Mouse (Mus musculus): ENCODE measurements around the gene Sox6. TPM values are rescaled to one million over a fixed set of nuclear protein-coding genes. Genes with fewer than 3 reads are reported as not detected.

The Sox6 gene
- polyA plus RNA-seq, 2 experiments: 21.3 to 59.4 TPM

DNA sequence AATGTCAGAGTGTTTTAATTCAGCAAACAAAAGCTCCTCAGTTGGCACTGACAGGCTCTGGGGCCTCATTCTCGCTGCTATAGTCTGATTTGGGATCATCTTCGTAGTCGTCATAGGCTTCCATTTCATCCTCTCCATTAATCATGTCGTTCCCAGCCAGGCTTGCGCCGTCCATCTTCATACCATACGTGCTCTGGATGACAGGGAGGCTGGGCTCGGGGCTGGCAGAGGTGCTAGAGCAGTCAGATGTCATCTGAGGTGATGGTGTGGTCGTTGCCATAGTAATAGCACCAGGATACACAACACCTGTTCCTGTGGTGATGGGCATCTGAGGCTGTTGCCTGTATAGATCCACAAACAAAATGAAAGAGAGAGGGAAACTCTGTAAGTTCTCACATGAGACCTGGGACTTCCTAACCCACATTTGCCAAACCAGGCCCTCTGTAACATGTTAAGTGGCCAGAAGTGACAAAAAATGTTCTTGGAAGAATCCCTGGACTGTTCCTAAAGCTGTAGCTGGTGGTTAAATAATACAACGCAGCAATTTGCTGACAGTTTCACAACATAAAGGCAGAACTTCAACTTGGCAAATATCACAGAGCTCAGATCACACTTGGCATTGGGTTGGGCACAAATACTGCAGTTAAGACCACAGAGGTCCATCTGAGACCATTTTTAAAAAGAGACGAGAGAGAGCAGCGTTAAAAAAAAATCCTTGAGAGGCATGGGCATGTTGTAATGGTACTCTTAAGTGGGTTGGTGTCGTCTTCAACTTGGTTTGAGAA is 561.5 kb downstream of the Sox6 start:
- Histone ChIP-seq H3K9ac (ENCODE audit: low read depth, low read length, severe bottlenecking) (no peak overlapping the region), H3K9me3 (ENCODE audit: control insufficient read depth, low read length) (no peaks in the 10 kb centered on the region), H3K4me3 (replicated peaks; ENCODE audit: low read length) (no peak overlapping the region), H3K36me3 (ENCODE audit: control insufficient read depth, insufficient read depth, low read length) (peaks cover 5% of the 10 kb centered on the region), H3K4me2 (replicated peaks; ENCODE audit: low read depth, low read length, severe bottlenecking) (no peak overlapping the region), H3K27ac (replicated peaks; ENCODE audit: low read depth, low read length) (no peak overlapping the region), H3K27me3 (ENCODE audit: control insufficient read depth, insufficient read depth, low read length) (no peaks in the 10 kb centered on the region), H3K4me1 (ENCODE audit: control insufficient read depth, insufficient read depth, low read length) (peaks cover 6% of the 10 kb centered on the region; the same call in 1 of the 2 replicates)
- 56% methylated on average over 13 of the region's 13 CpGs for WGBS
- TF ChIP-seq POLR2A (IDR thresholded peaks at IDR 0.05; ENCODE audit: borderline replicate concordance, extremely low read depth, insufficient read depth, insufficient read length): no peak
- ATAC-seq (ENCODE audit: low FRiP score, low read depth) (no peak; the same call in 1 of the 2 replicates), DNase-seq (ENCODE audit: low spot score) (no peak)

DNA sequence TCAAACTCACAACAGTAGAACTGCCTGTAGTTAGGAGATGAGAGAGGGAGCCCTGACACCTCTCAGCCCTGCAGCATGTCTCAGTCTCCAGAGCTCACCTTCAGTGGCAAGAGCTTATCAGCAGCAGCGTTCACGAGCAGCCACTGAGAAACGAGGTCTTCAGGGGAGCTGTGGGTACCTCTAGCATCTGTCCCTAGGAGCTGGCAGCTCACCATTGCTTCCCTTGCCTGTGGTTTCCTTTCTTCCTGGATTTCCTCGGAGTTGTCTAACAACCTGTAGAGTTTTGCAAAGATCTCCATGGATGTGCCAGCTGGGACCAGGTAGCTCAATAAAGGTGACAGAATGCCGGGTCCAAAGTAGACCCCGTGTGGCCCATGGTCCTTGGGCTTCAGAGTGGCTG is 563.4 kb downstream of the Sox6 start:
- 0 out of 2 replicates have a peak overlapping the region, but pooled peaks have one; percentile 19 for H3K27ac ChIP-seq (replicated peaks; ENCODE audit: low read depth, low read length)
- DNase-seq (ENCODE audit: low spot score): no peak

DNA sequence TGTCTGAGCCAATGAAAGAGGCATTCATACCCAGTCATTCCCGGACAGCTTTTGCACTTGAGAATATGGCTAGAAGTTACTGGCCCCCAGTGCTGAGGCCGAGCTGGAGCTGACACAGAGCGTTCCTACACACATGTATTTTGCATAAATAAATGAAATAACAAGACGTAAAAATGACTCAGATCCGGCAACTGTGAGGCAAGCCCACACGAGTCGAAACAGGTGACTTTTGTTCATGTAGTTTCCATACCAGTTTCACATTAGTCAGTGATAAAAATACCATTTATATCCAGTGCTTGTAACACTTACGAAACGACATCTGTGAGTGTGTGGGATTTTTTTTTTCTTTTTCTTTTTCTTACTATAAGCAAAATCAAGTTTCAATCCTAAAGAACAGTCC is 564.5 kb downstream of the Sox6 start:
- H3K9ac ChIP-seq (ENCODE audit: low read depth, low read length, severe bottlenecking): no peak overlapping the region
- no peaks in the 10 kb centered on the region for H3K27me3 ChIP-seq (ENCODE audit: control insufficient read depth, insufficient read depth, low read length)
- no peak overlapping the region for H3K27ac ChIP-seq (replicated peaks; ENCODE audit: low read depth, low read length)
- peaks cover 6% of the 10 kb centered on the region; the same call in 1 of the 2 replicates for H3K4me1 ChIP-seq (ENCODE audit: control insufficient read depth, insufficient read depth, low read length)
- H3K36me3 ChIP-seq (ENCODE audit: control insufficient read depth, insufficient read depth, low read length): peaks cover 5% of the 10 kb centered on the region
- no peak overlapping the region for H3K4me3 ChIP-seq (replicated peaks; ENCODE audit: low read length)
- no peak overlapping the region for H3K4me2 ChIP-seq (replicated peaks; ENCODE audit: low read depth, low read length, severe bottlenecking)
- ATAC-seq (ENCODE audit: low FRiP score, low read depth): no peak
- no peak for TF ChIP-seq POLR2A (IDR thresholded peaks at IDR 0.05; ENCODE audit: borderline replicate concordance, extremely low read depth, insufficient read depth, insufficient read length)
- no peak for DNase-seq (ENCODE audit: low spot score)
- WGBS: 43% methylated on average over 9 of the region's 9 CpGs
- no peaks in the 10 kb centered on the region for H3K9me3 ChIP-seq (ENCODE audit: control insufficient read depth, low read length)

More for the DNA sequence above, 563.4 kb downstream of the Sox6 start:
- H3K36me3 ChIP-seq (ENCODE audit: control insufficient read depth, insufficient read depth, low read length): peaks cover 5% of the 10 kb centered on the region
- no peaks in the 10 kb centered on the region for H3K27me3 ChIP-seq (ENCODE audit: control insufficient read depth, insufficient read depth, low read length)
- peaks cover 6% of the 10 kb centered on the region; the same call in 1 of the 2 replicates for H3K4me1 ChIP-seq (ENCODE audit: control insufficient read depth, insufficient read depth, low read length)
- no peak overlapping the region for H3K4me3 ChIP-seq (replicated peaks; ENCODE audit: low read length)
- TF ChIP-seq POLR2A (IDR thresholded peaks at IDR 0.05; ENCODE audit: borderline replicate concordance, extremely low read depth, insufficient read depth, insufficient read length): no peak
- H3K9ac ChIP-seq (ENCODE audit: low read depth, low read length, severe bottlenecking): no peak overlapping the region
- ATAC-seq (ENCODE audit: low FRiP score, low read depth): no peak
- WGBS: 82% methylated on average over 6 of the region's 6 CpGs
- no peak overlapping the region for H3K4me2 ChIP-seq (replicated peaks; ENCODE audit: low read depth, low read length, severe bottlenecking)
- H3K9me3 ChIP-seq (ENCODE audit: control insufficient read depth, low read length): no peaks in the 10 kb centered on the region

DNA sequence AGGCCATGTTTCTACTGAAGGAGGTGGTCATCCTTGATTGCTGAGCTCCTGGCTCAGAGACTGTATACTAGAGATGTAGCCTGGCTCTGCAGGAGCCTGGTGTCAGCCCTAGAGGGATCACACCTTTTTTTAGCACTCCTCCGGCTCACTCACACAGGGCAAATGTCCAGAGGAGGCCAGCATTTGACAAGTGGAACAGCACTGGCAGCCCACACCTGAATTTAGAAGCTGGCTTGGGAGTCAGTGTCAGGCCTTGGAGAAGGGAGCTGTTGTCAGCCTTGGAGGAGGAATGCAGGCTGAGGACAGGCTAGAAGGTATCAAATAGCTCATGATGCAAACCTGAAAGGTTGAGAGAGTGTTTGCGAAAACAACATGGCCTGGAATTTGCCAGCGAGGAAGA is 565.7 kb downstream of the Sox6 start:
- peaks cover 6% of the 10 kb centered on the region; the same call in 1 of the 2 replicates for H3K4me1 ChIP-seq (ENCODE audit: control insufficient read depth, insufficient read depth, low read length)
- H3K27ac ChIP-seq (replicated peaks; ENCODE audit: low read depth, low read length): no peak overlapping the region
- no peak overlapping the region for H3K4me3 ChIP-seq (replicated peaks; ENCODE audit: low read length)
- H3K4me2 ChIP-seq (replicated peaks; ENCODE audit: low read depth, low read length, severe bottlenecking): no peak overlapping the region
- WGBS: 69% methylated on average over 3 of the region's 3 CpGs
- no peaks in the 10 kb centered on the region for H3K27me3 ChIP-seq (ENCODE audit: control insufficient read depth, insufficient read depth, low read length)
- TF ChIP-seq POLR2A (IDR thresholded peaks at IDR 0.05; ENCODE audit: borderline replicate concordance, extremely low read depth, insufficient read depth, insufficient read length): no peak
- peaks cover 5% of the 10 kb centered on the region for H3K36me3 ChIP-seq (ENCODE audit: control insufficient read depth, insufficient read depth, low read length)
- no peak for DNase-seq (ENCODE audit: low spot score)
- no peaks in the 10 kb centered on the region for H3K9me3 ChIP-seq (ENCODE audit: control insufficient read depth, low read length)
- ATAC-seq (ENCODE audit: low FRiP score, low read depth): no peak
- H3K9ac ChIP-seq (ENCODE audit: low read depth, low read length, severe bottlenecking): no peak overlapping the region

DNA sequence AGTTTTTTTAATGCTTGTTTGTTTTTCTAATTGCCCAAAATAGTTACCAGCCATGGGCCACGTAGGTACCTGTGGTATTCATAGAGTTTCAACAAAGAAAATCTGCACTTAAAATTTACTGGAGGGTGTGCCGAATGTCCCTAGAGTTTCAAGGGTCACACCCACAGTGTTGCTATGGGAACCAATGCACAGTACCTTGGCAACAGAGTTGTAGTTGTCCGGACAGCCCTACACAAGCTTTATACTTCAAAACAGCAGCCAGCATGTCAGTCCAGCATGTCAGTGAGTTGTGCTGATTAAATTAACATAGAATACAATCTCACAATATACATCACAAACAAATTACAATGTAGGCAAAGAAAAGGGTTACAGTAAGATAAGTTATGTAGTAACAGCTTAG is 567.1 kb downstream of the Sox6 start:
- Histone ChIP-seq H3K27me3 (ENCODE audit: control insufficient read depth, insufficient read depth, low read length) (no peaks in the 10 kb centered on the region), H3K4me3 (replicated peaks; ENCODE audit: low read length) (no peak overlapping the region), H3K9me3 (ENCODE audit: control insufficient read depth, low read length) (no peaks in the 10 kb centered on the region), H3K4me2 (replicated peaks; ENCODE audit: low read depth, low read length, severe bottlenecking) (no peak overlapping the region), H3K27ac (replicated peaks; ENCODE audit: low read depth, low read length) (no peak overlapping the region), H3K36me3 (ENCODE audit: control insufficient read depth, insufficient read depth, low read length) (peaks cover 5% of the 10 kb centered on the region), H3K9ac (ENCODE audit: low read depth, low read length, severe bottlenecking) (no peak overlapping the region), H3K4me1 (ENCODE audit: control insufficient read depth, insufficient read depth, low read length) (peaks cover 8% of the 10 kb centered on the region; the same call in 1 of the 2 replicates)
- no peak for TF ChIP-seq POLR2A (IDR thresholded peaks at IDR 0.05; ENCODE audit: borderline replicate concordance, extremely low read depth, insufficient read depth, insufficient read length)
- ATAC-seq (ENCODE audit: low FRiP score, low read depth): no peak
- no peak for DNase-seq (ENCODE audit: low spot score)
- 54% methylated on average over 3 of the region's 3 CpGs for WGBS
